Mouse (Mus musculus) forebrain, embryonic 12.5 days (tissue): ENCODE measurements around the gene Atmin. TPM values are rescaled to one million over a fixed set of nuclear protein-coding genes. Genes with fewer than 3 reads are reported as not detected.

Experiments used
- ATAC-seq: fragments of 200-750 bp; cut with Nextera tagmentation; 2 replicates; pipeline ENCODE4 v1.8.0; 2017; ENCODE audit warnings: moderate TSS enrichment; ENCODE audit not compliant: low FRiP score
- H3K27ac ChIP-seq: fragments of 300-500 bp; sonication (generic); 2 replicates; pipeline ENCODE4 v1.5.1; 2016; ENCODE audit warnings: mild to moderate bottlenecking
- H3K27me3 ChIP-seq: fragments of 300-500 bp; sonication (generic); 2 replicates; pipeline ENCODE4 v1.6.1; 2016; ENCODE audit warnings: mild to moderate bottlenecking
- H3K36me3 ChIP-seq: fragments of 300-500 bp; sonication (generic); replicated peaks from 2 replicates; pipeline ENCODE4 v1.6.1; 2016; ENCODE audit warnings: mild to moderate bottlenecking
- H3K4me1 ChIP-seq: fragments of 300-500 bp; sonication (generic); 2 replicates; pipeline ENCODE4 v1.6.1; 2016
- H3K4me2 ChIP-seq: fragments of 300-500 bp; sonication (generic); 2 replicates; pipeline ENCODE4 v1.6.1; 2016; ENCODE audit warnings: mild to moderate bottlenecking, moderate library complexity
- H3K4me3 ChIP-seq: fragments of 300-500 bp; sonication (generic); replicated peaks from 2 replicates; pipeline ENCODE4 v1.5.1; 2016; ENCODE audit warnings: mild to moderate bottlenecking
- H3K9ac ChIP-seq: fragments of 300-500 bp; sonication (generic); 2 replicates; pipeline ENCODE4 v1.6.1; 2016; ENCODE audit warnings: mild to moderate bottlenecking
- H3K9me3 ChIP-seq: fragments of 300-500 bp; sonication (generic); 2 replicates; pipeline ENCODE4 v1.6.1; 2016
- WGBS: fragments of 180-500 bp; shearing (Covaris S2); methylation state at CpG from one replicate; pipeline ENCODE4 v1.1.7; 2016; 5-methylcytosine and 5-hydroxymethylcytosine counted together
- polyA plus RNA-seq: library from polyadenylated mRNA; unstranded; fragments of >200 nt; fragmentation: Nextera tagmentation; extraction: Ambion mirVana; gene quantifications from 2 replicates; pipeline ENCODE4 v1.2.1, GENCODE M21; 2016

Atmin gene
- polyA plus RNA-seq: 17.9 and 18.5 TPM in 2 replicates

GRCm38 (mm10) chr8:116943161-116943554 lies at the start of gene Atmin:
Gene Atmin, plus strand, starts transcription at chr8:116943393.
- Histone ChIP-seq H3K4me3 (peak within 1 kb of the TSS; percentile 97), H3K9ac (peak within 1 kb of the TSS; percentile 91), H3K27ac (0 out of 2 replicates have a peak within 1 kb of the TSS, but pooled peaks have one; percentile 36), H3K4me2 (peak within 1 kb of the TSS; percentile 97), H3K9me3 (no peaks in the 10 kb centered on the region), H3K4me1 (peaks cover 24% of the 10 kb centered on the region), H3K27me3 (no peaks in the 10 kb centered on the region), H3K36me3 (peaks cover 17% of the 10 kb centered on the region; the same call in 1 of the 2 replicates)
- WGBS: under 1% methylated on average over 35 of the region's 46 CpGs
- ATAC-seq: peak; percentile 94

- 92% methylated on average over 11 of the region's 11 CpGs for WGBS
- no peak for ATAC-seq
- no peaks in the 10 kb centered on the region for H3K9me3 ChIP-seq
These were observed 49.3 kb upstream of the Atmin start for GRCm38 (mm10) chr8:116893938-116894337.

GRCm38 (mm10) chr8:116895521-116895920 lies 47.7 kb upstream of the Atmin start:
- no peak overlapping the region for H3K27ac ChIP-seq
- ATAC-seq: no peak
- no peaks in the 10 kb centered on the region for H3K4me1 ChIP-seq
- no peak overlapping the region for H3K9ac ChIP-seq
- no peaks in the 10 kb centered on the region for H3K9me3 ChIP-seq
- no peak overlapping the region for H3K4me3 ChIP-seq
- WGBS: 92% methylated on average over 6 of the region's 6 CpGs
- peaks cover 10% of the 10 kb centered on the region for H3K36me3 ChIP-seq
- H3K27me3 ChIP-seq: no peaks in the 10 kb centered on the region
- H3K4me2 ChIP-seq: no peak overlapping the region

More at GRCm38 (mm10) chr8:116893938-116894337, 49.3 kb upstream of the Atmin start:
- Histone ChIP-seq H3K9ac (no peak overlapping the region), H3K27me3 (no peaks in the 10 kb centered on the region), H3K4me2 (no peak overlapping the region), H3K27ac (no peak overlapping the region), H3K36me3 (peaks cover 19% of the 10 kb centered on the region), H3K4me3 (no peak overlapping the region), H3K4me1 (no peaks in the 10 kb centered on the region)

GRCm38 (mm10) chr8:116904736-116905135 lies 38.5 kb upstream of the Atmin start:
- Histone ChIP-seq H3K27me3 (no peaks in the 10 kb centered on the region), H3K4me2 (no peak overlapping the region), H3K4me1 (no peaks in the 10 kb centered on the region), H3K27ac (no peak overlapping the region), H3K9ac (no peak overlapping the region), H3K4me3 (no peak overlapping the region), H3K9me3 (no peaks in the 10 kb centered on the region), H3K36me3 (peaks cover 24% of the 10 kb centered on the region)
- WGBS: 96% methylated on average over 4 of the region's 4 CpGs
- no peak for ATAC-seq

- H3K9me3 ChIP-seq: no peaks in the 10 kb centered on the region
- H3K27ac ChIP-seq: no peak overlapping the region
- WGBS: 89% methylated on average over 4 of the region's 4 CpGs
- no peak overlapping the region for H3K9ac ChIP-seq
- H3K4me3 ChIP-seq: no peak overlapping the region
- H3K27me3 ChIP-seq: no peaks in the 10 kb centered on the region
- H3K4me2 ChIP-seq: no peak overlapping the region
- no peak for ATAC-seq
- H3K36me3 ChIP-seq: peaks cover 29% of the 10 kb centered on the region
- no peaks in the 10 kb centered on the region for H3K4me1 ChIP-seq
These were observed 37.9 kb upstream of the Atmin start for GRCm38 (mm10) chr8:116905252-116905651.

GRCm38 (mm10) chr8:116905836-116906235 lies 37.4 kb upstream of the Atmin start:
- ATAC-seq: no peak
- H3K4me3 ChIP-seq: no peak overlapping the region
- H3K9me3 ChIP-seq: no peaks in the 10 kb centered on the region
- H3K27me3 ChIP-seq: no peaks in the 10 kb centered on the region
- peaks cover 29% of the 10 kb centered on the region for H3K36me3 ChIP-seq
- no peak overlapping the region for H3K27ac ChIP-seq
- H3K9ac ChIP-seq: no peak overlapping the region
- WGBS: 98% methylated on average over 4 of the region's 4 CpGs
- H3K4me1 ChIP-seq: no peaks in the 10 kb centered on the region
- no peak overlapping the region for H3K4me2 ChIP-seq

- Histone ChIP-seq H3K27ac (peak overlapping the region; percentile 81), H3K4me1 (peaks cover 22% of the 10 kb centered on the region), H3K4me3 (peak overlapping the region; percentile 80), H3K36me3 (peaks cover 10% of the 10 kb centered on the region), H3K9ac (peak overlapping the region; percentile 77), H3K4me2 (peak overlapping the region; percentile 65), H3K9me3 (no peaks in the 10 kb centered on the region), H3K27me3 (no peaks in the 10 kb centered on the region)
- peak; percentile 73 for ATAC-seq
- WGBS: 0% methylated on average over 22 of the region's 22 CpGs
These were observed 22.2 kb upstream of the Atmin start for GRCm38 (mm10) chr8:116921005-116921336.

- under 1% methylated on average over 57 of the region's 57 CpGs for WGBS
- Histone ChIP-seq H3K4me2 (peak within 1 kb of the TSS; percentile 65), H3K36me3 (peaks cover 9% of the 10 kb centered on the region; the same call in 1 of the 2 replicates), H3K9me3 (no peaks in the 10 kb centered on the region), H3K4me3 (peak within 1 kb of the TSS; percentile 80), H3K27ac (peak within 1 kb of the TSS; percentile 81), H3K27me3 (no peaks in the 10 kb centered on the region), H3K4me1 (peaks cover 22% of the 10 kb centered on the region), H3K9ac (peak within 1 kb of the TSS; percentile 77)
- peak; percentile 96 for ATAC-seq
These were observed 21.7 kb upstream of the Atmin start, which contains the start of the genes Cmc2 and Cenpn for GRCm38 (mm10) chr8:116921337-116922059. Gene Cmc2, minus strand, starts transcription at chr8:116921455. Gene Cenpn, plus strand, starts transcription at chr8:116921730.

GRCm38 (mm10) chr8:116922060-116922757 lies 21.0 kb upstream of the Atmin start:
- Histone ChIP-seq H3K9me3 (no peaks in the 10 kb centered on the region), H3K36me3 (peaks cover 13% of the 10 kb centered on the region; the same call in 1 of the 2 replicates), H3K9ac (peak overlapping the region; percentile 77), H3K27ac (peak overlapping the region; percentile 81; the same call in 1 of the 2 replicates), H3K4me3 (peak overlapping the region; percentile 80), H3K27me3 (no peaks in the 10 kb centered on the region), H3K4me1 (peaks cover 22% of the 10 kb centered on the region), H3K4me2 (peak overlapping the region; percentile 65)
- no peak for ATAC-seq
- 35% methylated on average over 17 of the region's 17 CpGs for WGBS

GRCm38 (mm10) chr8:116923526-116923925 lies 19.7 kb upstream of the Atmin start:
- Histone ChIP-seq H3K27ac (no peak overlapping the region), H3K9me3 (no peaks in the 10 kb centered on the region), H3K4me2 (no peak overlapping the region), H3K36me3 (peaks cover 25% of the 10 kb centered on the region), H3K4me1 (peaks cover 22% of the 10 kb centered on the region), H3K9ac (no peak overlapping the region), H3K4me3 (no peak overlapping the region), H3K27me3 (no peaks in the 10 kb centered on the region)
- no peak for ATAC-seq
- WGBS: 93% methylated on average over 8 of the region's 8 CpGs

- H3K36me3 ChIP-seq: peaks cover 47% of the 10 kb centered on the region
- WGBS: 89% methylated on average over 9 of the region's 9 CpGs
These were observed 15.3 kb upstream of the Atmin start for GRCm38 (mm10) chr8:116927880-116928279.

GRCm38 (mm10) chr8:116928588-116928987 lies 14.6 kb upstream of the Atmin start:
- Histone ChIP-seq H3K27ac (no peak overlapping the region), H3K36me3 (peaks cover 54% of the 10 kb centered on the region), H3K9me3 (no peaks in the 10 kb centered on the region), H3K4me1 (no peaks in the 10 kb centered on the region), H3K27me3 (no peaks in the 10 kb centered on the region), H3K4me3 (no peak overlapping the region), H3K9ac (no peak overlapping the region), H3K4me2 (no peak overlapping the region)
- no peak for ATAC-seq
- WGBS: 88% methylated on average over 5 of the region's 5 CpGs

More at GRCm38 (mm10) chr8:116927880-116928279, 15.3 kb upstream of the Atmin start:
- no peaks in the 10 kb centered on the region for H3K9me3 ChIP-seq
- no peaks in the 10 kb centered on the region for H3K27me3 ChIP-seq
- H3K27ac ChIP-seq: no peak overlapping the region
- H3K4me3 ChIP-seq: no peak overlapping the region
- 0 out of 2 replicates have a peak, but pooled peaks cover under 1% of the 10 kb centered on the region for H3K4me1 ChIP-seq
- ATAC-seq: no peak
- no peak overlapping the region for H3K9ac ChIP-seq
- no peak overlapping the region for H3K4me2 ChIP-seq
